Mouse (Mus musculus) kidney, adult 11 months (tissue): ENCODE measurements around the gene Sh2b2.
"Not testable (repeated sequence)": the region's sequence is repeated elsewhere in the genome, so short reads cannot be mapped to it uniquely, and the experiment has no call there.

ENCODE experiments used
- DNase-seq: peaks from one replicate; pipeline ENCODE4 v3.0.0; 2022

Sh2b2 gene

GRCm38 (mm10) chr5:136237607-136238006 lies 8.7 kb downstream of the Sh2b2 start:
- no peak for DNase-seq

- no peak for DNase-seq
Observed at GRCm38 (mm10) chr5:136236611-136237010, 9.7 kb downstream of the Sh2b2 start.

GRCm38 (mm10) chr5:136230348-136231035 lies 15.9 kb downstream of the Sh2b2 start:
- no peak for DNase-seq

GRCm38 (mm10) chr5:136226246-136226876 lies 20.0 kb downstream of the Sh2b2 start:
- no peak for DNase-seq

- no peak for DNase-seq
Observed at GRCm38 (mm10) chr5:136218585-136218984, 27.8 kb downstream of the Sh2b2 start.

- DNase-seq = no peak
Observed at GRCm38 (mm10) chr5:136217932-136218381, 28.4 kb downstream of the Sh2b2 start.

- no peak for DNase-seq
Observed at GRCm38 (mm10) chr5:136217004-136217665, 29.2 kb downstream of the Sh2b2 start.

GRCm38 (mm10) chr5:136215958-136216357 lies 30.4 kb downstream of the Sh2b2 start:
- DNase-seq = no peak

GRCm38 (mm10) chr5:136215211-136215610 lies 31.1 kb downstream of the Sh2b2 start:
- no peak for DNase-seq

GRCm38 (mm10) chr5:136213716-136214115 lies 32.6 kb downstream of the Sh2b2 start:
- no peak for DNase-seq

GRCm38 (mm10) chr5:136212716-136213115 lies 33.6 kb downstream of the Sh2b2 start:
- DNase-seq = no peak

- DNase-seq = not testable (repeated sequence)
Observed at GRCm38 (mm10) chr5:136211341-136212102, 34.8 kb downstream of the Sh2b2 start.

- DNase-seq = no peak
Observed at GRCm38 (mm10) chr5:136210549-136210948, 35.8 kb downstream of the Sh2b2 start.

- peak; percentile 50 for DNase-seq
Observed at GRCm38 (mm10) chr5:136201832-136202231, 44.5 kb downstream of the Sh2b2 start.

- DNase-seq = peak; percentile 29
Observed at GRCm38 (mm10) chr5:136199526-136199925, 46.8 kb downstream of the Sh2b2 start.

- DNase-seq = peak; percentile 91
Observed at GRCm38 (mm10) chr5:136198474-136199391, 47.6 kb downstream of the Sh2b2 start, which contains the start of gene Prkrip1. TSS of gene Prkrip1 (minus strand) at chr5:136198963.

GRCm38 (mm10) chr5:136191870-136192269 lies 54.5 kb downstream of the Sh2b2 start:
- DNase-seq = no peak

GRCm38 (mm10) chr5:136186723-136187122 lies 59.6 kb downstream of the Sh2b2 start:
- peak; percentile 19 for DNase-seq

GRCm38 (mm10) chr5:136183766-136184165 lies 62.6 kb downstream of the Sh2b2 start:
- DNase-seq = no peak

- no peak for DNase-seq
Observed at GRCm38 (mm10) chr5:136182830-136183229, 63.5 kb downstream of the Sh2b2 start.

GRCm38 (mm10) chr5:136182049-136182448 lies 64.3 kb downstream of the Sh2b2 start:
- no peak for DNase-seq

GRCm38 (mm10) chr5:136181197-136181596 lies 65.2 kb downstream of the Sh2b2 start:
- DNase-seq = no peak
